ENCODE assay signal across 13 mouse cellular contexts in the genomic region with DNA sequence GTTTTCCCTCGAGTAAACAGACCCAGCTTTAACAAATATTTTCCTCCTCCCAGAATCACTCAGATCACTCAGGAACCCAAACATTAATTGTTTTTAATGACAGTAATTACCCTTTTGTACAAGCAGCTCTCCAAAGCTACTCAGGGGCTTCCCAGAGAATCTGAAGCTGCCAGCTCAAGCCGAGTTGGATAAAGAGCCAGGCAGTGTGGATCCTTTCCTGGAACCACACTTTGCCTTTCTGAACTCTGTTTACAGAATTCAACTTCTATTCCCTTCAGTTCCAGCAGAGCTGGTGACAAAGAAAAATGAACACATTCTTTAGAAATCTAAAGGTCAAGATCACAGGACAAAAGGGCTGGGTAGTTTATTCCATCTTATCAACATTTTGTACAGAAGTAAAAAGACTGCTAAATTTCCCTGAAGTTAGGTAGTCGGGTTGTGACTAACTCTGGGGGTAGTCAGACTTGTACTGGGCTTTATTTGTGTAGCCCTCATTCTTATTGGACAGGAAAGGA.
A peak's percentile ranks its signal among the peaks of the same experiment; 100 is the strongest.
DNase-seq lines count a peak whose midpoint lies in the region; TF ChIP-seq lines count a peak whose summit lies in the region.
"Had no signal": no experiment of that assay in that cellular context is flagged by ENCODE, and none has a peak within 500 bp of the region (broad histone marks: within the 10 kb centered on the region; RNA-seq: fewer than 3 reads in every experiment).

No protein-coding gene starts in this region.

- peak; percentile 10 to 13 for DNase-seq in adrenal gland, postnatal 36 days
- no peak for DNase-seq in adrenal gland, postnatal 14 days
- peak; percentile 8 for DNase-seq in brain, embryonic 14.5 days (ENCODE audit: low read depth)
- DNase-seq in kidney, postnatal 10 days, result peak; percentile 22
- DNase-seq in lung, postnatal 10 days, result peak; percentile 29
- DNase-seq in cerebellum, postnatal 25 days, result no peak
- DNase-seq in layer of hippocampus, adult 11-12 months (ENCODE audit: low spot score), result no peak
- no peak for DNase-seq in right cerebral cortex, postnatal 36 days (ENCODE audit: low spot score in 2 of 2)
- DNase-seq: cerebellum, adult 18-20 months; cerebellum, postnatal 36 days; gastrocnemius, postnatal 36 days; layer of hippocampus, adult 9-11 months; right cerebral cortex, postnatal 25 days had no signal

- TF ChIP-seq CTCF in brain, embryonic 14.5 days (IDR thresholded peaks at IDR 0.05; ENCODE audit: borderline replicate concordance, extremely low read depth, insufficient read depth, insufficient read length), result no peak

- no peak for TF ChIP-seq POLR2A in brain, embryonic 14.5 days (IDR thresholded peaks at IDR 0.05; ENCODE audit: borderline replicate concordance, extremely low read depth, insufficient read depth, insufficient read length, poor library complexity, severe bottlenecking)

Comparison
In these comparisons a context has a peak if more than half of its experiments do, and no peak if none do; other contexts are left out.
1. DNase-seq: peak in adrenal gland, postnatal 36 days (2 of 2), brain, embryonic 14.5 days (single experiment), kidney, postnatal 10 days (single experiment) and lung, postnatal 10 days (single experiment); none in adrenal gland, postnatal 14 days (single experiment), cerebellum, postnatal 25 days (0 of 2), layer of hippocampus, adult 11-12 months (single experiment) and right cerebral cortex, postnatal 36 days (0 of 2).